Mouse (Mus musculus): ENCODE data around the gene Olfr1338. TPM values are rescaled to one million over a fixed set of nuclear protein-coding genes. Genes with fewer than 3 reads are reported as not detected.

Gene Olfr1338
- polyA plus RNA-seq (2015; fragmentation: Illumina TruSeq; extraction: RNeasy Lipid Tissue Mini Kit (QIAGEN cat#74804); ENCODE audit: low read depth, low replicate concordance) = not detected

DNA sequence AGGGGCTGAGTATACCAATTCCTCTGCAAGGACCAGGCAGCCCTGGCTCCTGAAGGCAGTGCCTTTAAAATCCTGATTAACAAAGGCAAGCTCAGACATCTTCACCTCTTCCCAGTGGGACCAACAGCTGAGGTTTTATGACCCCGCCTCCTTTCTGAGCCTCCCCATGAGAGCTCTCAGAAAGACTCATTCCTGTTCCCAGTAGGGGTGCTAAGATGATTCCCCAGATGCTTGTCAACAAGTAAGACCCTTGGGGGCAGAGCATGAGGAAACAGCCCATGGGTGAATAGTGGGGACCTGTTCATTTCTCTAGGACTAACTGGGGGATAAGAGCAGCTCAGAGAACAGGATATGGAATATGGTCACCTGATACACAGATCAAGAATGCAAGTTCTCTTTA is at the start of gene Olfr1338:
Gene Olfr1338 (minus strand): TSS at position 101 of the 400 bp plus-strand sequence.

DNA sequence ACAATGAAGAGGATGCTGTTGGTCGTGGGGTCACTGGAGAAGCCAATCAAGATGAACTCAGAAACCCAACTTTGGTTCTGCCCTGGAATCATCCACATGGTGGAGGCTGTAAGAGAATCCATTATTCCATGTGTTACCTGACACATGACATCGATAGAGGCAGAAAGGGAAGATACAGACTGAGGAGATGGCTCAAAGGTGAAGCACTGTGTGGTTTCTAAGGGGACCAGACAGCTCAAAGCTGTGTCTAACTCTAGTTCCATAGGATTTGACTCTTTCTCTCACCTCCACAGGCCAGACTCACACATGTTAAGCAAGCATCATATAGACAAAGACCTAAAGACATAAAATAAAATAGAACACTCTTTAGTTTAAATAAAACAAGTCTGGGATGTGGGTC is 23.9 kb upstream of the Olfr1338 start, which contains the start of gene Olfr1337:
Gene Olfr1337 (minus strand): TSS at position 101 of the 400 bp plus-strand sequence.

DNA sequence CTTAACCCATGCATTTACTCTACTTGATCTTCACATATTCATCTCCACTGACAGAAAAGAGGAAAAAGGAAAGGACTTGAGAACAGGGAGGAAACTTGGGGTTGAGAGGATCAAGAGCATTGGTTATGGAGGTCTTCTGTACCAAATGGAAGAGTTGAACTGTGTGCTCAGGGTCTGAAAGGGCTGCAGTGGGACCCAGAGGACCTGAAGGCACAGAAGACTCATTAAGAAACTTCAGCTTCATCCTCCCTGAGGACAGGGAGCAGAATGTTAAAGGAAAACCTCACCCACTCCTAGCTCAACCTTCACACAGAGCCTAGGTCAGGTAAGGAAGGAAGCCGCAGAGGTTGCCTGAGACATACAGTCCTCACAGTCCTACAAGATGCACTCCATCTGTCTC is 26.7 kb downstream of the Olfr1338 start, which contains the start of gene Olfr1339:
Gene Olfr1339 (plus strand): TSS at position 301 of the 400 bp plus-strand sequence.

DNA sequence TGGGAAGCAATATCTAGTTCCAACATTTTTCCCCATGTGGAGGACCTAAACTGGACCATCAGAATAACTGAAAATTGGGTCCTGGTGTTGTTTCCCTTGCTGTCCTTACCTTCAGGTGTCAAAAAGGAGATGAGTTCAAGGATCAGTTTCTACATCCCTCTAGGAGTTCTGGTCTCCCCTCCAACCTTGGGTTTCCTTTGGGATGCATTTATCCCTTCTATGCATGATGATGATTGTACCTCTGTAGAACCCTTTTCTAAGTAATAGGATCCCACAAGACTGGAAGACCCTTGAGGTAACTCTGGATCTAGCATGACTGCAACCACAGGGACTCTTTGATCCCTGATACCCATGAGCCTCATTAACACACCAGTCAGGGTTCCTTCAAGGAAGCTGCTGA is 38.7 kb downstream of the Olfr1338 start, which contains the start of gene Olfr1340:
Gene Olfr1340 (plus strand): TSS at position 301 of the 400 bp plus-strand sequence.

DNA sequence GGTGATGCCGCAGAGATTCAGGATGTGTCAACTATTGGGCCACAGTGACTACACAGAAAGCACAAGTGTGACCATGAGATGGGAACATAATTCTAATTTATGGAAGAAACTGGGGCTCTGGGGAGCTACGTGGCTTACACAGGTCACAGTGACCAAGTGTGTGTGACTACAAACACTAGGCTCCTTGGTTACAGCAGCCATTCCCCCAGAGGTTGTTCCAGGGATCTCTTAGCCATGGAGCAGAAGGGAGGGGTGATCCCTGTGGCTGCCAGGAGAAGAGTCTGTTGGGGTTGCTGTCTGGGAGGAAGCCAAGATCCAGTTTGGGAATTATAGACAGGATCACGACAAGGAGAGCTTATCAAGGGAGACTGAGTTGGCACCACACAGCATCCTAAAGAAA is 55.3 kb downstream of the Olfr1338 start, which contains the start of gene Olfr1341:
Gene Olfr1341 (plus strand): TSS at position 301 of the 400 bp plus-strand sequence.

Other genes starting within 250 kb of the Olfr1338 start
- gene 2610528J11Rik, start 231.7 kb downstream of the Olfr1338 start, polyA plus RNA-seq (2015; fragmentation: Illumina TruSeq; extraction: RNeasy Lipid Tissue Mini Kit (QIAGEN cat#74804); ENCODE audit: low read depth, low replicate concordance) = not detected
- gene Tmem125, start 214.7 kb downstream of the Olfr1338 start, polyA plus RNA-seq (2015; fragmentation: Illumina TruSeq; extraction: RNeasy Lipid Tissue Mini Kit (QIAGEN cat#74804); ENCODE audit: low read depth, low replicate concordance) = 15.7 TPM
- gene Cfap57, start 138.0 kb downstream of the Olfr1338 start, polyA plus RNA-seq (2015; fragmentation: Illumina TruSeq; extraction: RNeasy Lipid Tissue Mini Kit (QIAGEN cat#74804); ENCODE audit: low read depth, low replicate concordance) = 0.67 TPM
- 60.0 TPM for gene Ebna1bp2, start 137.9 kb downstream of the Olfr1338 start, polyA plus RNA-seq (2015; fragmentation: Illumina TruSeq; extraction: RNeasy Lipid Tissue Mini Kit (QIAGEN cat#74804); ENCODE audit: low read depth, low replicate concordance)
- not detected for gene Olfr62, start 99.8 kb downstream of the Olfr1338 start, polyA plus RNA-seq (2015; fragmentation: Illumina TruSeq; extraction: RNeasy Lipid Tissue Mini Kit (QIAGEN cat#74804); ENCODE audit: low read depth, low replicate concordance)
- gene Olfr1342, start 66.0 kb downstream of the Olfr1338 start, polyA plus RNA-seq (2015; fragmentation: Illumina TruSeq; extraction: RNeasy Lipid Tissue Mini Kit (QIAGEN cat#74804); ENCODE audit: low read depth, low replicate concordance) = not detected
- not detected for gene Olfr1341, start 55.2 kb downstream of the Olfr1338 start, polyA plus RNA-seq (2015; fragmentation: Illumina TruSeq; extraction: RNeasy Lipid Tissue Mini Kit (QIAGEN cat#74804); ENCODE audit: low read depth, low replicate concordance)
- gene Olfr1340, start 38.6 kb downstream of the Olfr1338 start, polyA plus RNA-seq (2015; fragmentation: Illumina TruSeq; extraction: RNeasy Lipid Tissue Mini Kit (QIAGEN cat#74804); ENCODE audit: low read depth, low replicate concordance) = not detected
- not detected for gene Olfr1339, start 26.6 kb downstream of the Olfr1338 start, polyA plus RNA-seq (2015; fragmentation: Illumina TruSeq; extraction: RNeasy Lipid Tissue Mini Kit (QIAGEN cat#74804); ENCODE audit: low read depth, low replicate concordance)
- not detected for gene Olfr1337, start 23.8 kb upstream of the Olfr1338 start, polyA plus RNA-seq (2015; fragmentation: Illumina TruSeq; extraction: RNeasy Lipid Tissue Mini Kit (QIAGEN cat#74804); ENCODE audit: low read depth, low replicate concordance)
- not detected for gene Olfr1335, start 51.2 kb upstream of the Olfr1338 start, polyA plus RNA-seq (2015; fragmentation: Illumina TruSeq; extraction: RNeasy Lipid Tissue Mini Kit (QIAGEN cat#74804); ENCODE audit: low read depth, low replicate concordance)
- not detected for gene Olfr1333, start 77.5 kb upstream of the Olfr1338 start, polyA plus RNA-seq (2015; fragmentation: Illumina TruSeq; extraction: RNeasy Lipid Tissue Mini Kit (QIAGEN cat#74804); ENCODE audit: low read depth, low replicate concordance)
- not detected for gene Olfr1331, start 105.9 kb upstream of the Olfr1338 start, polyA plus RNA-seq (2015; fragmentation: Illumina TruSeq; extraction: RNeasy Lipid Tissue Mini Kit (QIAGEN cat#74804); ENCODE audit: low read depth, low replicate concordance)
- not detected for gene Olfr1330, start 129.9 kb upstream of the Olfr1338 start, polyA plus RNA-seq (2015; fragmentation: Illumina TruSeq; extraction: RNeasy Lipid Tissue Mini Kit (QIAGEN cat#74804); ENCODE audit: low read depth, low replicate concordance)
- gene Olfr1329, start 158.7 kb upstream of the Olfr1338 start, polyA plus RNA-seq (2015; fragmentation: Illumina TruSeq; extraction: RNeasy Lipid Tissue Mini Kit (QIAGEN cat#74804); ENCODE audit: low read depth, low replicate concordance) = not detected
- gene Olfr1328, start 179.9 kb upstream of the Olfr1338 start, polyA plus RNA-seq (2015; fragmentation: Illumina TruSeq; extraction: RNeasy Lipid Tissue Mini Kit (QIAGEN cat#74804); ENCODE audit: low read depth, low replicate concordance) = not detected
- not detected for gene Lao1, start 202.8 kb upstream of the Olfr1338 start, polyA plus RNA-seq (2015; fragmentation: Illumina TruSeq; extraction: RNeasy Lipid Tissue Mini Kit (QIAGEN cat#74804); ENCODE audit: low read depth, low replicate concordance)